Mouse (Mus musculus): ENCODE measurements around the gene Bak1. TPM values are rescaled to one million over a fixed set of nuclear protein-coding genes. Genes with fewer than 3 reads are reported as not detected.

Gene Bak1
- polyA plus RNA-seq, 1 experiment from 2014 or later, result 8.2 TPM

DNA sequence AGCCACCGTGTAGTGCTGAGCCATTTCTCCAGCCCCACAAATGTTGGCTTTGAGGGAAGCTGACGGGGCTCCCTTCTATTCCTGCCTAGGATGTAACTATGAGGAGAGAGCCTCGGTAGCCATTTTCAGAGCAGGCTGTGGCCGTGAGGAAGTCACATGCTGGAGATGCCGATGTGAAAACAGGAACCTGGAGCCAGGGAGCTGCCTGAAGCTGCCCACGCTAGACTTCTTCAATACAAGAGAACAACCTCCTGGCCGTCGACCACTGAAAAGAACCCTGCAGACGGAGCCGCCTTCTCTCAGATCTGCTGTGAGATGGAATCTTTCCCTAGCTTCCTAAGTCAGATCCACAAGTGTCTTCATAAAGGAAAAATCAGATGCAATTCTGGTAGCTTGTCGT is 23.2 kb downstream of the Bak1 start:
- no peaks in the 10 kb centered on the region for H3K27me3 ChIP-seq (ENCODE audit: control insufficient read depth, insufficient read depth, low read length)
- no peak overlapping the region for H3K9ac ChIP-seq (ENCODE audit: low read length)
- no peak overlapping the region for H3K4me2 ChIP-seq (ENCODE audit: low read depth)
- H3K36me3 ChIP-seq (ENCODE audit: control insufficient read depth, insufficient read depth, low read length), result no peaks in the 10 kb centered on the region
- H3K4me3 ChIP-seq (ENCODE audit: low read depth, low read length), result no peak overlapping the region
- no peak for ATAC-seq (ENCODE audit: insufficient read depth, low FRiP score, low TSS enrichment)
- DNase-seq (ENCODE audit: low spot score), result no peak
- WGBS, result 65% methylated on average over 11 of the region's 11 CpGs
- H3K27ac ChIP-seq (ENCODE audit: low read depth, low read length), result no peak overlapping the region
- H3K4me1 ChIP-seq (ENCODE audit: control insufficient read depth, insufficient read depth, low read length), result no peaks in the 10 kb centered on the region
- H3K9me3 ChIP-seq (ENCODE audit: control insufficient read depth, low read length), result no peaks in the 10 kb centered on the region

DNA sequence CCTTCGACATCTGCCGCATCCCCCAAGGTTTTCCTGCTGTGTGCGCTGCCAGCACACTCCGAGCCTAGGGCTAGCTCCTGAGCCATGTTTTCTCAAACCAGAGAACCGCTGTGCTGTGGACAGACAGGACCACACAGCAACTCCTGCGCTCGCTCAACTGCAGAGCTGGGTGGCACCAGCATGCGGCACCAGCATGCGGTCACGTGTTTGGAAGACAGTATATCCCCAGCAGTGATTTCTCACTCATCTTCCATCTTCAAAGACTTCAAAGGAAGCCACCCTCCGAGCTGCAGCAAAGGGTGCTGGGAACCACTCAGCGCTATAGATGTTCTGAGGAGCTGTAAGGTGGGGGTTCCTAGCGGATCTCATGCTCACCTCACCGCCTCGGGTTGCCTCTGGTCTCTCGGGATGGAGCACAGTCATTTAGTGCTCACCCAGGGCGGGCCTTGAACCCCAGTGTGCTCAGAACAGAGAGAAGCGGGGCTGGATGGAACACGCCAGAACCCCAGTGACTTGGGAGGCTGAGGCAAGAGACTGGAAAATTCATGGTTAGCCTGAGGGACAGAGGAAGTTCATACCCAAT is 23.8 kb downstream of the Bak1 start:
- H3K27ac ChIP-seq (ENCODE audit: low read depth, low read length), result no peak overlapping the region
- H3K4me3 ChIP-seq (ENCODE audit: low read depth, low read length), result no peak overlapping the region
- ATAC-seq (ENCODE audit: insufficient read depth, low FRiP score, low TSS enrichment), result no peak
- H3K4me1 ChIP-seq (ENCODE audit: control insufficient read depth, insufficient read depth, low read length), result no peaks in the 10 kb centered on the region
- no peaks in the 10 kb centered on the region for H3K9me3 ChIP-seq (ENCODE audit: control insufficient read depth, low read length)
- H3K9ac ChIP-seq (ENCODE audit: low read length), result no peak overlapping the region
- H3K4me2 ChIP-seq (ENCODE audit: low read depth), result no peak overlapping the region
- WGBS, result 31% methylated on average over 19 of the region's 19 CpGs
- DNase-seq (ENCODE audit: low spot score), result no peak
- no peaks in the 10 kb centered on the region for H3K36me3 ChIP-seq (ENCODE audit: control insufficient read depth, insufficient read depth, low read length)
- H3K27me3 ChIP-seq (ENCODE audit: control insufficient read depth, insufficient read depth, low read length), result no peaks in the 10 kb centered on the region

DNA sequence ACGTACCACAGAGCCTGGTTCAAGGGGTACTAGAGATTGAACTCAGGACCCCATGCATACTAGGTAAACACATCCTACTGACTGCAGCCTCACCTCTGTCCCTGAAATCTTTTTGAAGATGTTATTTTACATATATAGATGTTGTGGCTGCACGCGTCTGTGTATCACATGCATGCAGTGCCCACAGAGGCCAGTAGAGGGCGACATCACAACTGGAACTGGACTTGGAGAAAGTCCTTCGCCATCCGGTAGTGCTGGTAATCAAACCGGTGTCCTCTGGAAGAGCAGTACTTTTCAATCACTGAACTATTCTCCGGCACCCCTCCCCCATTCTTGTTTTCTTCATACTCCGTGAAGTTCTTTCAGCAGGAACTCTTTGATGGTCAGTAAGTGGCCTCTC is 24.4 kb downstream of the Bak1 start:
- DNase-seq (ENCODE audit: low spot score), result peak; percentile 65

DNA sequence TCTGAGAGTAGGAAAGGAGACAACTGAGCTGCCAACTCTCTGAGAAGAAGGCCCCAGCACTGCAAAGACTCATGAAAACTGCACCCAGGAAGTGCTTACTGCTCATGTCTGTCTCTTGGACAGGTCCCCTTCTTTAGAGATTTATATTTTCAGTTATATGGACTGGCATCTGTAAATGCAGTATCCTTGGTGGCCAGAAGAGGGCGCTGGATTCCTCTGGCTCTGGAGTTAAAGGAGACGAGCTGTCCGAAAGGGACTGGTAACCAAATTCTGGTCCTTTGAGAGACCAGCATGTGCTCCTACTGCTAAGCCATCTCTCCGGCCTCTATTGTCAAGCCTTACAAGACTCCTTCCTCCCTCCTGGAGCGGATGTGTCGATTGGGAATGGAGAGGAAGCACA is 26.9 kb downstream of the Bak1 start:
- Histone ChIP-seq H3K9ac (ENCODE audit: low read length) (no peak overlapping the region), H3K9me3 (ENCODE audit: control insufficient read depth, low read length) (no peaks in the 10 kb centered on the region), H3K4me1 (ENCODE audit: control insufficient read depth, insufficient read depth, low read length) (no peaks in the 10 kb centered on the region), H3K27ac (ENCODE audit: low read depth, low read length) (no peak overlapping the region), H3K36me3 (ENCODE audit: control insufficient read depth, insufficient read depth, low read length) (no peaks in the 10 kb centered on the region), H3K4me2 (ENCODE audit: low read depth) (no peak overlapping the region), H3K27me3 (ENCODE audit: control insufficient read depth, insufficient read depth, low read length) (no peaks in the 10 kb centered on the region), H3K4me3 (ENCODE audit: low read depth, low read length) (no peak overlapping the region)
- DNase-seq (ENCODE audit: low spot score) (peak; percentile 30), ATAC-seq (ENCODE audit: insufficient read depth, low FRiP score, low TSS enrichment) (no peak)
- 53% methylated on average over 6 of the region's 6 CpGs for WGBS

More for the DNA sequence above, 24.4 kb downstream of the Bak1 start:
- Histone ChIP-seq H3K9ac (ENCODE audit: low read length) (no peak overlapping the region), H3K36me3 (ENCODE audit: control insufficient read depth, insufficient read depth, low read length) (no peaks in the 10 kb centered on the region), H3K4me3 (ENCODE audit: low read depth, low read length) (no peak overlapping the region), H3K9me3 (ENCODE audit: control insufficient read depth, low read length) (no peaks in the 10 kb centered on the region), H3K27me3 (ENCODE audit: control insufficient read depth, insufficient read depth, low read length) (no peaks in the 10 kb centered on the region), H3K4me1 (ENCODE audit: control insufficient read depth, insufficient read depth, low read length) (no peaks in the 10 kb centered on the region), H3K27ac (ENCODE audit: low read depth, low read length) (no peak overlapping the region), H3K4me2 (ENCODE audit: low read depth) (no peak overlapping the region)
- ATAC-seq (ENCODE audit: insufficient read depth, low FRiP score, low TSS enrichment), result no peak
- 34% methylated on average over 9 of the region's 9 CpGs for WGBS

DNA sequence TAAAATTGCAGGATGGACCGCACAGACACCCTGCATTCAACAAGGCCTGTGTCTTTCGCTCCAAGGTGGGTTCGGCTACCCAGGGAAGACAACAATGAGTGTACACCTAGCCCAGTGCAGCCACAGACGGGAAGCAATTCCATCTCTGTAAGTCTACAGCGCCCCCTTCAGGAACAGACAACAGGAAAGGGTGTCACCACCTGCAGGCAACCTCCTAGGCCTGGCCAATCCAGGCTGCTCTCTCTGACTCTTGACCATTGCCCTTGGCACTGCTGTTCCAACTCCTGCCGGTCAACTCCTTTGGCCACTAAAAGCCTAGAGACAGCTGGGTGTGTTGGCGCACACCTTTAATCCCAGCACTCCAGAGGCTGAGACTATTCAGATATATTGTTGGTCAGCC is 27.7 kb downstream of the Bak1 start:
- Histone ChIP-seq H3K4me2 (ENCODE audit: low read depth) (no peak overlapping the region), H3K4me3 (ENCODE audit: low read depth, low read length) (no peak overlapping the region), H3K36me3 (ENCODE audit: control insufficient read depth, insufficient read depth, low read length) (no peaks in the 10 kb centered on the region), H3K27me3 (ENCODE audit: control insufficient read depth, insufficient read depth, low read length) (no peaks in the 10 kb centered on the region), H3K4me1 (ENCODE audit: control insufficient read depth, insufficient read depth, low read length) (no peaks in the 10 kb centered on the region), H3K9ac (ENCODE audit: low read length) (no peak overlapping the region), H3K27ac (ENCODE audit: low read depth, low read length) (no peak overlapping the region), H3K9me3 (ENCODE audit: control insufficient read depth, low read length) (no peaks in the 10 kb centered on the region)
- WGBS, result 73% methylated on average over 7 of the region's 7 CpGs
- no peak for ATAC-seq (ENCODE audit: insufficient read depth, low FRiP score, low TSS enrichment)
- no peak for DNase-seq (ENCODE audit: low spot score)

DNA sequence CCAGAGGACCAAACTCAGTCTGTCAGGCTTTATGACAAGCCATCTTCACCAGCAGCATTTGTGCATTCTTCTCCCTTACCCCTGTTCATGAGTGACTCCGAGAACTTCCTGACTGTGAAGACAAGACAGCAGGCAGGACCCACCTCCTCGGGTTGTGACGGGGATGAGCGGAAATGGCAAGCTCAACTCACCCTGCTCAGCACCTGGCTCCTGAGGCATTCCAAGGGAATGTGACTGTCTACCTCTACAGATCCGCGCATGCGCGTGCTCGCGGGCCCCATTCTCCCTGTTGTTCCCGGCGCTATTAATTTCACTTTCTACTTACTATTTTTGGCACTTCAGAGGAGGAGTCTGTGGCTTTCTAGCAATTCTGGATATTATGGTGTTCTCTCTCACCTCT is 28.8 kb downstream of the Bak1 start:
- no peaks in the 10 kb centered on the region for H3K4me1 ChIP-seq (ENCODE audit: control insufficient read depth, insufficient read depth, low read length)
- no peak overlapping the region for H3K27ac ChIP-seq (ENCODE audit: low read depth, low read length)
- DNase-seq (ENCODE audit: low spot score) (no peak), ATAC-seq (ENCODE audit: insufficient read depth, low FRiP score, low TSS enrichment) (no peak)
- WGBS, result 73% methylated on average over 12 of the region's 12 CpGs
- H3K4me2 ChIP-seq (ENCODE audit: low read depth), result no peak overlapping the region
- H3K9me3 ChIP-seq (ENCODE audit: control insufficient read depth, low read length), result no peaks in the 10 kb centered on the region
- H3K27me3 ChIP-seq (ENCODE audit: control insufficient read depth, insufficient read depth, low read length), result no peaks in the 10 kb centered on the region
- H3K4me3 ChIP-seq (ENCODE audit: low read depth, low read length), result no peak overlapping the region
- H3K36me3 ChIP-seq (ENCODE audit: control insufficient read depth, insufficient read depth, low read length), result no peaks in the 10 kb centered on the region
- H3K9ac ChIP-seq (ENCODE audit: low read length), result no peak overlapping the region

DNA sequence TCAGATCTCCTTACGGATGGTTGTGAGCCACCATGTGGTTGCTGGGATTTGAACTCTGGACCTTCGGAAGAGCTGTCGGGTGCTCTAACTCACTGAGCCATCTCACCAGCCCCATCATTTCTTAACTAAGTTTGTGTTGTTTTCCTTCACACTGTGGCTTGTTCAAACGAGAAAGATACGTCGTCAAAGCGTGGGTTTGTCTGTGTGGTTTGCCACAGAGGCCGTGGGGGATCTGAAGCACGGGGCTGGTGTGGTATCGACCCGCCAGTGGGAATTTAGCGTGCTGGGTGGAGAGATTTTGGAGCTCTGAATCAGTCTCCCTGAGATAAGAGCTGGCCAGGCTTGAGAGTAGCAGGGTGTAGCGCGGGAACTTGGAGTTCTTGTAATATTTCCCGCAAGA is 30.5 kb downstream of the Bak1 start:
- Histone ChIP-seq H3K9me3 (ENCODE audit: control insufficient read depth, low read length) (no peaks in the 10 kb centered on the region), H3K36me3 (ENCODE audit: control insufficient read depth, insufficient read depth, low read length) (no peaks in the 10 kb centered on the region), H3K4me3 (ENCODE audit: low read depth, low read length) (no peak overlapping the region), H3K4me1 (ENCODE audit: control insufficient read depth, insufficient read depth, low read length) (no peaks in the 10 kb centered on the region), H3K27ac (ENCODE audit: low read depth, low read length) (no peak overlapping the region), H3K9ac (ENCODE audit: low read length) (no peak overlapping the region), H3K27me3 (ENCODE audit: control insufficient read depth, insufficient read depth, low read length) (no peaks in the 10 kb centered on the region), H3K4me2 (ENCODE audit: low read depth) (no peak overlapping the region)
- DNase-seq (ENCODE audit: low spot score), result no peak
- 94% methylated on average over 15 of the region's 15 CpGs for WGBS
- no peak for ATAC-seq (ENCODE audit: insufficient read depth, low FRiP score, low TSS enrichment)

DNA sequence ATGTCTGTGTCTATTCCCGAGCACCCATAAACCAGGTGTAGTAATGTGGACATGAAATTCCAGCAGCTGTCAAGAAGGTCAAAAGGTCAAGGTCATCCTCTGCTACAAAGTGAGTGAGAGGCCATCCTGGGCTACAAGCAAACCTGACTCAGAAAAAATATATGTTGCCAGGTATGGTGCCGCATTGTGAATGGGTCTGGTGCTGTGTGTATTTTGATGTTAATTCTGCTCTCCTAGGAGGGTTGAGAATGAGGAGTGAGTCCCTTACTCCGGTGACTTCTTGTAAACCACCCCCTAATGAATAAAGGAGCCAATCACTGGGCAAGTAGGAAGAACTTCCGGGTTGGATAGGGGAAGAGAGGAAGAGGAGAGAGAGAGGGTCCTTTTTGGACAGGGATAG is 31.1 kb downstream of the Bak1 start:
- Histone ChIP-seq H3K27ac (ENCODE audit: low read depth, low read length) (no peak overlapping the region), H3K27me3 (ENCODE audit: control insufficient read depth, insufficient read depth, low read length) (no peaks in the 10 kb centered on the region), H3K9me3 (ENCODE audit: control insufficient read depth, low read length) (no peaks in the 10 kb centered on the region), H3K4me3 (ENCODE audit: low read depth, low read length) (no peak overlapping the region), H3K9ac (ENCODE audit: low read length) (no peak overlapping the region), H3K4me1 (ENCODE audit: control insufficient read depth, insufficient read depth, low read length) (no peaks in the 10 kb centered on the region), H3K36me3 (ENCODE audit: control insufficient read depth, insufficient read depth, low read length) (no peaks in the 10 kb centered on the region), H3K4me2 (ENCODE audit: low read depth) (no peak overlapping the region)
- 68% methylated on average over 4 of the region's 4 CpGs for WGBS
- DNase-seq (ENCODE audit: low spot score) (no peak), ATAC-seq (ENCODE audit: insufficient read depth, low FRiP score, low TSS enrichment) (no peak)

DNA sequence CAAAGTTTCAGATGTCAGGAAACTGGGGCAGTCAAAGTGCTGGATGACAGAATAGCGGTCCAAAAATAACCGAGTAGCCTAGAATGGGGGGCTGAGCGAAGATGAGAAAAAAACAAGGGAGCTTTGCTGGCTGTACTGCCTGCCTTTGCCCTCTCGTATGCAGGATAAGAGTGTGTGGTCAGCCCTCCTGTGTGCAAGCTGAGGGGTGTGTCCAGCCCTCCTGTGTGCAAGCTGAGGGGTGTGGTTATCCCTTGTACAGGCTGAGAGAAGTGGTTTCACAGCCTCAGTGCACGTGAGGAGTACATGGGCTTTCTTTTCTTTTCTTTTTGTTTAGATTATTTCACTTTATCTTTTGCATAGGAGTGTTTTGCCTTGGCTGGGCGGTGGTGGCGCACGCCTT is 33.2 kb downstream of the Bak1 start:
- WGBS, result 82% methylated on average over 8 of the region's 8 CpGs
- Histone ChIP-seq H3K4me1 (ENCODE audit: control insufficient read depth, insufficient read depth, low read length) (no peaks in the 10 kb centered on the region), H3K27ac (ENCODE audit: low read depth, low read length) (no peak overlapping the region), H3K9ac (ENCODE audit: low read length) (no peak overlapping the region), H3K9me3 (ENCODE audit: control insufficient read depth, low read length) (no peaks in the 10 kb centered on the region), H3K4me3 (ENCODE audit: low read depth, low read length) (no peak overlapping the region), H3K4me2 (ENCODE audit: low read depth) (no peak overlapping the region), H3K36me3 (ENCODE audit: control insufficient read depth, insufficient read depth, low read length) (no peaks in the 10 kb centered on the region), H3K27me3 (ENCODE audit: control insufficient read depth, insufficient read depth, low read length) (no peaks in the 10 kb centered on the region)
- DNase-seq (ENCODE audit: low spot score), result no peak
- ATAC-seq (ENCODE audit: insufficient read depth, low FRiP score, low TSS enrichment), result no peak
